Mouse (Mus musculus): ENCODE data around the gene Zmiz2. TPM values are rescaled to one million over a fixed set of nuclear protein-coding genes. Genes with fewer than 3 reads are reported as not detected.

Zmiz2 gene
- polyA plus RNA-seq, 1 experiment from 2014 or later, result 42.6 TPM

- H3K9me3 ChIP-seq (ENCODE audit: control insufficient read depth, low read length), result no peaks in the 10 kb centered on the region
- no peak overlapping the region for H3K27ac ChIP-seq (replicated peaks; ENCODE audit: low read depth, low read length)
- peak overlapping the region; percentile 78 for H3K4me2 ChIP-seq (ENCODE audit: low read length)
- H3K9ac ChIP-seq (replicated peaks; ENCODE audit: low read length), result no peak overlapping the region
- DNase-seq (no peak), ATAC-seq (ENCODE audit: low FRiP score, low TSS enrichment) (no peak)
- H3K36me3 ChIP-seq (ENCODE audit: control insufficient read depth, insufficient read depth, low read length), result peaks cover 50% of the 10 kb centered on the region
- 94% methylated on average over 8 of the region's 8 CpGs for WGBS
- H3K27me3 ChIP-seq (ENCODE audit: control insufficient read depth, insufficient read depth, low read length), result no peaks in the 10 kb centered on the region
- H3K4me3 ChIP-seq (replicated peaks; ENCODE audit: low read depth, low read length), result no peak overlapping the region
- H3K4me1 ChIP-seq (ENCODE audit: control insufficient read depth, insufficient read depth, low read length), result peaks cover 20% of the 10 kb centered on the region
These were observed 2.8 kb downstream of the Zmiz2 start for GRCm38 (mm10) chr11:6391516-6392276.

- ATAC-seq (ENCODE audit: low FRiP score, low TSS enrichment) (no peak), DNase-seq (no peak)
- no peak overlapping the region for H3K9ac ChIP-seq (replicated peaks; ENCODE audit: low read length)
- H3K4me1 ChIP-seq (ENCODE audit: control insufficient read depth, insufficient read depth, low read length), result peaks cover 20% of the 10 kb centered on the region
- no peaks in the 10 kb centered on the region for H3K9me3 ChIP-seq (ENCODE audit: control insufficient read depth, low read length)
- H3K36me3 ChIP-seq (ENCODE audit: control insufficient read depth, insufficient read depth, low read length), result peaks cover 61% of the 10 kb centered on the region
- 92% methylated on average over 6 of the region's 6 CpGs for WGBS
- H3K4me3 ChIP-seq (replicated peaks; ENCODE audit: low read depth, low read length), result no peak overlapping the region
- no peak overlapping the region for H3K27ac ChIP-seq (replicated peaks; ENCODE audit: low read depth, low read length)
- no peaks in the 10 kb centered on the region for H3K27me3 ChIP-seq (ENCODE audit: control insufficient read depth, insufficient read depth, low read length)
- H3K4me2 ChIP-seq (ENCODE audit: low read length), result no peak overlapping the region
These were observed 4.0 kb downstream of the Zmiz2 start for GRCm38 (mm10) chr11:6392857-6393256.

- H3K4me3 ChIP-seq (replicated peaks; ENCODE audit: low read depth, low read length), result no peak overlapping the region
- 93% methylated on average over 1 of the region's 1 CpGs for WGBS
- H3K4me1 ChIP-seq (ENCODE audit: control insufficient read depth, insufficient read depth, low read length), result peaks cover 20% of the 10 kb centered on the region
- no peaks in the 10 kb centered on the region for H3K9me3 ChIP-seq (ENCODE audit: control insufficient read depth, low read length)
- H3K27me3 ChIP-seq (ENCODE audit: control insufficient read depth, insufficient read depth, low read length), result no peaks in the 10 kb centered on the region
- no peak overlapping the region for H3K4me2 ChIP-seq (ENCODE audit: low read length)
- no peak overlapping the region for H3K27ac ChIP-seq (replicated peaks; ENCODE audit: low read depth, low read length)
- H3K36me3 ChIP-seq (ENCODE audit: control insufficient read depth, insufficient read depth, low read length), result peaks cover 70% of the 10 kb centered on the region
- no peak overlapping the region for H3K9ac ChIP-seq (replicated peaks; ENCODE audit: low read length)
- no peak for DNase-seq
- no peak for ATAC-seq (ENCODE audit: low FRiP score, low TSS enrichment)
These were observed 5.0 kb downstream of the Zmiz2 start for GRCm38 (mm10) chr11:6393866-6394265.

DNA sequence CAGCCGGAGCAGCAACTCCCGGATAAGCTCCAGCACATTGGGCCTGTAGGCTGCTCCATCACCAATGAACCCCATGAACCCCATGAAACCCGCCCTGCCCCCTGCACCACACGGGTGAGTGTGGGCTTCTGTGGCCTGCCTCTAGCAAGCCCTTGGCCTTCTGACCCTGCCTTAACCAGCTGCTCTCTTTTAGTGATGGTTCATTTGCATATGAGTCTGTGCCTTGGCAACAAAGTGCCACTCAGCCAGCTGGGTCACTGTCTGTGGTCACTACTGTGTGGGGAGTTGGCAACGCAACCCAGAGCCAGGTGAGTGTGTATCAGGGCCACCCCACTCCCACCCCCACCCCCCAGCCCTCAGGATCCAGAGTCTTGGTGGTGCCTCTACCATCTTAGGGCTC lies 6.7 kb downstream of the Zmiz2 start:
- ATAC-seq (ENCODE audit: low FRiP score, low TSS enrichment), result no peak
- H3K27me3 ChIP-seq (ENCODE audit: control insufficient read depth, insufficient read depth, low read length), result no peaks in the 10 kb centered on the region

DNA sequence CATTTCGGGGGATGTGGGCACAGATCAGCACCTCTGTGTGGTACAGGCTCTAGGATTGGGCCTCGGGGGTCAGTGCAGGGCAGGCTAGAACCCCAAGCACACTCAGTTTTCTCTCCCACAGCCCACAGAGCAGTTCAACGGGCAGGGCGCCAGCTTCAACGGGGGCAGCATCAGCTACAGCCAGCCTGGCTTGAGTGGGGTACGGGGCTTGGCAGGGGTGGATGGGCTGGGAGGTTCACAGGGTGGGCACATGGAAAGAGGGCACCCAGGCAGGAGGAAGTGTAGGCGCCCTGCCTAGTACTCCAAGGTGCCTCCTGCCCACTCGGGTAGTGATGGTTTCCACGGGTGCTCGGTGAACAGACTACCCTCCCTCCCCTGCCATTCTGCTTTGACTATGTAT lies 9.3 kb downstream of the Zmiz2 start:
- Histone ChIP-seq H3K27ac (replicated peaks; ENCODE audit: low read depth, low read length) (no peak overlapping the region), H3K27me3 (ENCODE audit: control insufficient read depth, insufficient read depth, low read length) (no peaks in the 10 kb centered on the region), H3K36me3 (ENCODE audit: control insufficient read depth, insufficient read depth, low read length) (peaks cover 91% of the 10 kb centered on the region), H3K4me3 (replicated peaks; ENCODE audit: low read depth, low read length) (no peak overlapping the region), H3K4me1 (ENCODE audit: control insufficient read depth, insufficient read depth, low read length) (no peaks in the 10 kb centered on the region), H3K9me3 (ENCODE audit: control insufficient read depth, low read length) (no peaks in the 10 kb centered on the region), H3K4me2 (ENCODE audit: low read length) (no peak overlapping the region), H3K9ac (replicated peaks; ENCODE audit: low read length) (no peak overlapping the region)
- DNase-seq, result no peak
- ATAC-seq (ENCODE audit: low FRiP score, low TSS enrichment), result no peak
- WGBS, result 97% methylated on average over 10 of the region's 10 CpGs

More for the DNA sequence above, 6.7 kb downstream of the Zmiz2 start:
- Histone ChIP-seq H3K9ac (replicated peaks; ENCODE audit: low read length) (no peak overlapping the region), H3K36me3 (ENCODE audit: control insufficient read depth, insufficient read depth, low read length) (peaks cover 83% of the 10 kb centered on the region), H3K4me3 (replicated peaks; ENCODE audit: low read depth, low read length) (no peak overlapping the region), H3K27ac (replicated peaks; ENCODE audit: low read depth, low read length) (no peak overlapping the region), H3K4me2 (ENCODE audit: low read length) (no peak overlapping the region), H3K4me1 (ENCODE audit: control insufficient read depth, insufficient read depth, low read length) (peaks cover 14% of the 10 kb centered on the region), H3K9me3 (ENCODE audit: control insufficient read depth, low read length) (no peaks in the 10 kb centered on the region)
- WGBS, result 88% methylated on average over 5 of the region's 5 CpGs
- DNase-seq, result no peak

DNA sequence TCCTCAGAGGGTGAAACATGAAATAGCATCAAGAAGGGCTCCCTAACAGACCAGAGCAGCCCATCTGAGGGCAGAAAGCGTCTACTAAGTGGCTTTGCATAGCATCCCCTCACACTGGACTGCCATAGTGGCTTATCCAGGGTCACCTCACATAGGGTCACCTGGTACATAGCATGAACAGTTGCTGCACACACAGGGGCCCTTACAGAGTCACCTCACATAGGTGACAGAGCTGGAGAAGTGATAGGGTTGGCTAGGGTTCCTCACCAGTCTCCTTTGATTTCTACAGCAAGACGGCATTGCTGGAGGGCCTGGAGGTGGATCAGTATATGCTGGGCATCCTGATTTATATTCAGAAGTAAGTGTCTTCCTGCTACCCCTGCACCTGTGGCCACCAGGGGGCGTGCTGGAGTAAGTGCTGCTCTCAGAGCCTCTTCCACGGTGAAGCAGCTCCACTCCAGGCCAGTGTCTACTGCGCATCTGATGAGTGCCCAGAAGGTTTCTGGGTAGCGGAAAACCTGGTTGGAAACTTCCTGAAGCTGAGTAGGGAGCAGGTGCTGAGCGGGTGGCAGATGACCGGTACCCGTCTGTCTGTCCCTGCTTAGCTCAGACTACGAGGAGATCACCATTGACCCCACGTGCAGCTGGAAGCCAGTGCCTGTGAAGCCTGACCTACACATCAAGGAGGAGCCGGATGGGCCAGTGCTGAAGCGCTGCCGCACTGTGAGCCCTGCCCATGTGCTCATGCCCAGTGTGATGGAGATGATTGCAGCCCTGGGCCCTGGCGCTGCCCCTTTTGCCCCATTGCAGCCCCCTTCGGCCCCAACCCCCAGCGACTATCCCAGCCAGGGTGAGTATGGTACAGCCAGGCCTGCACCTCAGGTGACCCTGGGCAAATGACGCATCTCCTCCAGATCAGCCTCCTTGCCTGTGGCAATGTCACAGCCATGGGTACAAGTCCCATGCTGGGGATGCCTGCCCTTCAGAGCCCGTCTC lies 13.9 kb downstream of the Zmiz2 start:
- ATAC-seq (ENCODE audit: low FRiP score, low TSS enrichment), result peak; percentile 27; the same call in 1 of the 2 replicates
- Histone ChIP-seq H3K9me3 (ENCODE audit: control insufficient read depth, low read length) (no peaks in the 10 kb centered on the region), H3K4me2 (ENCODE audit: low read length) (no peak overlapping the region), H3K9ac (replicated peaks; ENCODE audit: low read length) (no peak overlapping the region), H3K4me1 (ENCODE audit: control insufficient read depth, insufficient read depth, low read length) (no peaks in the 10 kb centered on the region), H3K36me3 (ENCODE audit: control insufficient read depth, insufficient read depth, low read length) (peaks cover 84% of the 10 kb centered on the region), H3K4me3 (replicated peaks; ENCODE audit: low read depth, low read length) (no peak overlapping the region), H3K27ac (replicated peaks; ENCODE audit: low read depth, low read length) (no peak overlapping the region), H3K27me3 (ENCODE audit: control insufficient read depth, insufficient read depth, low read length) (no peaks in the 10 kb centered on the region)
- 91% methylated on average over 19 of the region's 19 CpGs for WGBS
- peak; percentile 45 for DNase-seq

DNA sequence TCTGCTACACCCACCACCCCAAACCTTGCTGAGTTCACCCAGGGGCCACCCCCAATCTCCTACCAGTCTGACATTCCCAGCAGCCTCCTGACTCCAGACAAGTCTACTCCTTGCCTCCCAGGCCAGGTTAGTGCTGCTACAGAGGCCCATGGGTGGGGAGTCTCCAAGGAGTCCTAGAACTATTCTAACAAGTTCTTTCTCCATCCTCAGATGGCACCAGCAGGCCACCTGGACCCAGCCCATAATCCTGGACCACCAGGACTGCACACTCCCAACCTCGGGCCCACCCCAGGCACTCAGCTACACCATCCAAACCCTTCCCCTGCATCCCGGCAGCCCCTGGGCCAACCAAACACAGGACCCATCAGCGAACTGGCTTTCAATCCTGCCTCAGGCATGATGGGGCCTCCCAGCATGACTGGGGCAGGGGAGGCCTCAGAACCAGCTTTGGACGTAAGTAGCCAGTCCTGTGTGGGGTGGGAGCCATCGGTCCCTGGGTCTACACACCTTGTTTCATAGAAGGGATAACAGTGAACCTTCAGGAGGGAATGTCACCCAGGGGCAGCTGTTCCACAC lies 15.0 kb downstream of the Zmiz2 start:
- Histone ChIP-seq H3K4me1 (ENCODE audit: control insufficient read depth, insufficient read depth, low read length) (no peaks in the 10 kb centered on the region), H3K4me2 (ENCODE audit: low read length) (no peak overlapping the region), H3K9me3 (ENCODE audit: control insufficient read depth, low read length) (no peaks in the 10 kb centered on the region), H3K4me3 (replicated peaks; ENCODE audit: low read depth, low read length) (no peak overlapping the region), H3K36me3 (ENCODE audit: control insufficient read depth, insufficient read depth, low read length) (peaks cover 75% of the 10 kb centered on the region), H3K9ac (replicated peaks; ENCODE audit: low read length) (no peak overlapping the region), H3K27me3 (ENCODE audit: control insufficient read depth, insufficient read depth, low read length) (no peaks in the 10 kb centered on the region), H3K27ac (replicated peaks; ENCODE audit: low read depth, low read length) (no peak overlapping the region)
- no peak for ATAC-seq (ENCODE audit: low FRiP score, low TSS enrichment)
- no peak for DNase-seq
- 96% methylated on average over 5 of the region's 5 CpGs for WGBS

DNA sequence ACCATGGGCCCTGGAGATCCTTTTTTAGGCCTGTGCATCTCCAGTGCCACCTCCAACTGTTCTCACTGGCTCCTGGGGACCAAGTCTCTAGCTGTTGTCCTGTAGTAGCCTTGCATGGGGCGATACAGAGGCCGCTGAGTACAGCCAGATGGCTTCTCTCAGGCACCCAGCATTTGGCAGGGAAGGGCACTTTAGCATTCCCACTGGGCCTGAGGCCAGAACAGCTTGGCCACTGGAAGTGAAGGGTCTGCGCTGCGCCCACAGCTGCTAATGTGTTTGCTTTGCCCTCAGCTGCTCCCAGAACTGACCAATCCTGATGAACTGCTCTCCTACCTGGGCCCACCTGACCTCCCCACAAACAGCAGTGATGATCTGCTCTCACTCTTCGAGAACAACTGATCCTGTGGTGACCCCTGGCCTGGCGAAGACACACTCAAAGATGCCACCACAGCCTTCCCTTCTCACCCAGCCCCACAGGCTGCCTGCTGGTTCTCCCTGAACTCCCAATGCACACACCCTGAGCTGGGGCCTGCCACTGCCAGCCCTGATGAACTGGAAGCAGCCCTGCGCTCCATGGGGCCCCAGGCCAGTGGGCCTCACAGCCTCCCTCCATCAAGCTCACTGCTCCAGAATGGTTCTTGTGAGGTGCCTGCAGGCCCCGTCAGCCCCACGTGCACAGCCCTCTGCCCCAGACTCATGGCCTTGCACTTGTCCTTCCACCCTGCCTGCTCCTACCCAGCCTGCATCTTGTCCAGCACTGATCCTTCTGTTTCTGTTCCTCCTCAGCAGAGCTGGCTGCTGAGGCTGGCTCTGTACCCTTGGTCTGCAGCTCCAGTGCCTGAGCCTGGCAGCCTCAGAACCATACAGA lies 16.1 kb downstream of the Zmiz2 start:
- no peak for DNase-seq

More for the DNA sequence above, 16.1 kb downstream of the Zmiz2 start:
- Histone ChIP-seq H3K4me2 (ENCODE audit: low read length) (no peak overlapping the region), H3K27me3 (ENCODE audit: control insufficient read depth, insufficient read depth, low read length) (no peaks in the 10 kb centered on the region), H3K4me3 (replicated peaks; ENCODE audit: low read depth, low read length) (no peak overlapping the region), H3K27ac (replicated peaks; ENCODE audit: low read depth, low read length) (0 out of 2 replicates have a peak overlapping the region, but pooled peaks have one; percentile 8), H3K9ac (replicated peaks; ENCODE audit: low read length) (no peak overlapping the region), H3K4me1 (ENCODE audit: control insufficient read depth, insufficient read depth, low read length) (no peaks in the 10 kb centered on the region), H3K9me3 (ENCODE audit: control insufficient read depth, low read length) (no peaks in the 10 kb centered on the region), H3K36me3 (ENCODE audit: control insufficient read depth, insufficient read depth, low read length) (peaks cover 65% of the 10 kb centered on the region)
- ATAC-seq (ENCODE audit: low FRiP score, low TSS enrichment), result no peak
- 93% methylated on average over 9 of the region's 9 CpGs for WGBS
